Mouse (Mus musculus): ENCODE results near the gene Nrxn3. TPM values are rescaled to one million over a fixed set of nuclear protein-coding genes. Genes with fewer than 3 reads are reported as not detected.
A peak's percentile ranks its signal among the peaks of the same experiment; 100 is the strongest.

Gene Nrxn3
- polyA plus RNA-seq (2014; fragmentation: Nextera tagmentation; extraction: Ambion mirVana): 4.9 and 5.0 TPM in 2 replicates

DNA sequence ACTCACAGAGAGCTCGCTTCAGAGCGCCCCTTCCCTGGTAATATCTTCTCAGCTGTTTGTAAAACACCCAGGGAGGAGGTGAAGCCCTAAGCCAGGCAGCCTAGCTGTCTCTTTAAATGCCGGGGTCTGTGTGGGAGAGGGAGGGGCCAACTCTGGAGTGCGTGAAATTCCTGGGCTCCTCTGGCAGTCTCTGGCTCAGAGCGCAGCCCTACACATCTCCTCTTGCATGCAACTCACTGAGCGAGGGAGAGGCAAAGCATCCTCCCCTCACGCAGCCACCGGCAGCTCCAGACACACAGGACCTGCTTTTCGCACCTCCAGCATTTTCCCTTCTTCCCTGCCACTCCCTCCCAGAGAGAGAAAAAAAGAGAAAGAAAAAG lies at the start of gene Nrxn3:
Nrxn3 (plus strand) TSS at position 186 of the 380 bp plus-strand sequence.
- Histone ChIP-seq H3K9me3 (ENCODE audit: control insufficient read depth, low read length) (no peaks in the 10 kb centered on the region), H3K4me1 (replicated peaks; ENCODE audit: control insufficient read depth, insufficient read depth, low read length) (no peaks in the 10 kb centered on the region), H3K27me3 (replicated peaks; ENCODE audit: control insufficient read depth, insufficient read depth, low read length) (no peaks in the 10 kb centered on the region), H3K4me3 (ENCODE audit: low read depth, low read length) (peak within 1 kb of the TSS; percentile 29), H3K4me2 (ENCODE audit: low read length) (peak within 1 kb of the TSS; percentile 50), H3K9ac (ENCODE audit: low read length) (no peak within 1 kb of the TSS), H3K27ac (ENCODE audit: low read depth) (no peak within 1 kb of the TSS), H3K36me3 (ENCODE audit: control insufficient read depth, insufficient read depth, low read length) (no peaks in the 10 kb centered on the region)
- WGBS: 0% methylated on average over 9 of the region's 9 CpGs
- DNase-seq (ENCODE audit: low spot score) (peak; percentile 75), ATAC-seq (replicated peaks; ENCODE audit: low FRiP score, low TSS enrichment, low read depth) (peak; percentile 84)

- Histone ChIP-seq H3K27ac (ENCODE audit: low read depth) (no peak overlapping the region), H3K36me3 (ENCODE audit: control insufficient read depth, insufficient read depth, low read length) (no peaks in the 10 kb centered on the region), H3K4me3 (ENCODE audit: low read depth, low read length) (no peak overlapping the region), H3K9ac (ENCODE audit: low read length) (no peak overlapping the region), H3K27me3 (replicated peaks; ENCODE audit: control insufficient read depth, insufficient read depth, low read length) (no peaks in the 10 kb centered on the region), H3K4me2 (ENCODE audit: low read length) (no peak overlapping the region), H3K9me3 (ENCODE audit: control insufficient read depth, low read length) (no peaks in the 10 kb centered on the region), H3K4me1 (replicated peaks; ENCODE audit: control insufficient read depth, insufficient read depth, low read length) (no peaks in the 10 kb centered on the region)
- 67% methylated on average over 10 of the region's 10 CpGs for WGBS
- DNase-seq (ENCODE audit: low spot score) (no peak), ATAC-seq (replicated peaks; ENCODE audit: low FRiP score, low TSS enrichment, low read depth) (no peak)
Observed at GRCm38 (mm10) chr12:88704159-88704846, 18.4 kb upstream of the Nrxn3 start.

DNA sequence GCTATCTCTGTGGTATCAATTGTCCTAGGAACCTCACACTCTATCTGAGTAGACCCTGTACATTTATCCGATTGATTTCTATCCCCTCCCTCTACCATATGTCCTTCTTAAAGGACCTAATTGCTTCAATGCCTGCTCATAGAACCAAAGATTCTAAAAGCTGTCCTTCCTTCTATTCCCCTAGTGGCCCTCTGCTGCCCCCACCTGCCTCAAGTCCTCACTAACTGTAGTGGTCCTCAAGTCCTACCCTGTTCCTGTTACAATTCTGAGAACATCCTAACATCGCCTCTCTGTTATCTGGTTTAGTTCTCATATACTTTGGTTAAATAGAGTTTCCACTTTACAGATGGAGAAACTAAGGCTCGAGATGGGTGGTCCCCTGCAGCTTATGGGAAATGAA lies 16.7 kb upstream of the Nrxn3 start:
- no peaks in the 10 kb centered on the region for H3K9me3 ChIP-seq (ENCODE audit: control insufficient read depth, low read length)
- no peaks in the 10 kb centered on the region for H3K27me3 ChIP-seq (replicated peaks; ENCODE audit: control insufficient read depth, insufficient read depth, low read length)
- 75% methylated on average over 3 of the region's 3 CpGs for WGBS
- no peaks in the 10 kb centered on the region for H3K36me3 ChIP-seq (ENCODE audit: control insufficient read depth, insufficient read depth, low read length)
- ATAC-seq (replicated peaks; ENCODE audit: low FRiP score, low TSS enrichment, low read depth) (no peak), DNase-seq (ENCODE audit: low spot score) (no peak)
- H3K4me1 ChIP-seq (replicated peaks; ENCODE audit: control insufficient read depth, insufficient read depth, low read length): no peaks in the 10 kb centered on the region
- no peak overlapping the region for H3K27ac ChIP-seq (ENCODE audit: low read depth)
- H3K4me3 ChIP-seq (ENCODE audit: low read depth, low read length): no peak overlapping the region
- H3K9ac ChIP-seq (ENCODE audit: low read length): no peak overlapping the region
- no peak overlapping the region for H3K4me2 ChIP-seq (ENCODE audit: low read length)

- DNase-seq (ENCODE audit: low spot score) (no peak), ATAC-seq (replicated peaks; ENCODE audit: low FRiP score, low TSS enrichment, low read depth) (no peak)
- no peaks in the 10 kb centered on the region for H3K27me3 ChIP-seq (replicated peaks; ENCODE audit: control insufficient read depth, insufficient read depth, low read length)
- no peak overlapping the region for H3K4me3 ChIP-seq (ENCODE audit: low read depth, low read length)
- H3K4me1 ChIP-seq (replicated peaks; ENCODE audit: control insufficient read depth, insufficient read depth, low read length): no peaks in the 10 kb centered on the region
- WGBS: 93% methylated on average over 3 of the region's 3 CpGs
- H3K4me2 ChIP-seq (ENCODE audit: low read length): no peak overlapping the region
- no peak overlapping the region for H3K27ac ChIP-seq (ENCODE audit: low read depth)
- H3K9ac ChIP-seq (ENCODE audit: low read length): no peak overlapping the region
- H3K36me3 ChIP-seq (ENCODE audit: control insufficient read depth, insufficient read depth, low read length): no peaks in the 10 kb centered on the region
- no peaks in the 10 kb centered on the region for H3K9me3 ChIP-seq (ENCODE audit: control insufficient read depth, low read length)
Observed at GRCm38 (mm10) chr12:88707786-88708185, 14.9 kb upstream of the Nrxn3 start.

- H3K9ac ChIP-seq (ENCODE audit: low read length): no peak overlapping the region
- H3K27ac ChIP-seq (ENCODE audit: low read depth): no peak overlapping the region
- no peaks in the 10 kb centered on the region for H3K27me3 ChIP-seq (replicated peaks; ENCODE audit: control insufficient read depth, insufficient read depth, low read length)
- 9% methylated on average over 11 of the region's 11 CpGs for WGBS
- no peak overlapping the region for H3K4me2 ChIP-seq (ENCODE audit: low read length)
- H3K9me3 ChIP-seq (ENCODE audit: control insufficient read depth, low read length): no peaks in the 10 kb centered on the region
- H3K36me3 ChIP-seq (ENCODE audit: control insufficient read depth, insufficient read depth, low read length): no peaks in the 10 kb centered on the region
- 0 out of 2 replicates have a peak, but pooled peaks have one; percentile 60 for ATAC-seq (replicated peaks; ENCODE audit: low FRiP score, low TSS enrichment, low read depth)
- no peak overlapping the region for H3K4me3 ChIP-seq (ENCODE audit: low read depth, low read length)
- DNase-seq (ENCODE audit: low spot score): peak; percentile 89
- H3K4me1 ChIP-seq (replicated peaks; ENCODE audit: control insufficient read depth, insufficient read depth, low read length): no peaks in the 10 kb centered on the region
Observed at GRCm38 (mm10) chr12:88709223-88709622, 13.5 kb upstream of the Nrxn3 start.

GRCm38 (mm10) chr12:88713456-88713855 lies 9.2 kb upstream of the Nrxn3 start:
- no peak overlapping the region for H3K27ac ChIP-seq (ENCODE audit: low read depth)
- H3K4me1 ChIP-seq (replicated peaks; ENCODE audit: control insufficient read depth, insufficient read depth, low read length): no peaks in the 10 kb centered on the region
- no peaks in the 10 kb centered on the region for H3K9me3 ChIP-seq (ENCODE audit: control insufficient read depth, low read length)
- no peak overlapping the region for H3K4me2 ChIP-seq (ENCODE audit: low read length)
- ATAC-seq (replicated peaks; ENCODE audit: low FRiP score, low TSS enrichment, low read depth) (no peak), DNase-seq (ENCODE audit: low spot score) (no peak)
- no peak overlapping the region for H3K9ac ChIP-seq (ENCODE audit: low read length)
- H3K4me3 ChIP-seq (ENCODE audit: low read depth, low read length): no peak overlapping the region
- no peaks in the 10 kb centered on the region for H3K27me3 ChIP-seq (replicated peaks; ENCODE audit: control insufficient read depth, insufficient read depth, low read length)
- no peaks in the 10 kb centered on the region for H3K36me3 ChIP-seq (ENCODE audit: control insufficient read depth, insufficient read depth, low read length)
- 60% methylated on average over 4 of the region's 4 CpGs for WGBS

DNA sequence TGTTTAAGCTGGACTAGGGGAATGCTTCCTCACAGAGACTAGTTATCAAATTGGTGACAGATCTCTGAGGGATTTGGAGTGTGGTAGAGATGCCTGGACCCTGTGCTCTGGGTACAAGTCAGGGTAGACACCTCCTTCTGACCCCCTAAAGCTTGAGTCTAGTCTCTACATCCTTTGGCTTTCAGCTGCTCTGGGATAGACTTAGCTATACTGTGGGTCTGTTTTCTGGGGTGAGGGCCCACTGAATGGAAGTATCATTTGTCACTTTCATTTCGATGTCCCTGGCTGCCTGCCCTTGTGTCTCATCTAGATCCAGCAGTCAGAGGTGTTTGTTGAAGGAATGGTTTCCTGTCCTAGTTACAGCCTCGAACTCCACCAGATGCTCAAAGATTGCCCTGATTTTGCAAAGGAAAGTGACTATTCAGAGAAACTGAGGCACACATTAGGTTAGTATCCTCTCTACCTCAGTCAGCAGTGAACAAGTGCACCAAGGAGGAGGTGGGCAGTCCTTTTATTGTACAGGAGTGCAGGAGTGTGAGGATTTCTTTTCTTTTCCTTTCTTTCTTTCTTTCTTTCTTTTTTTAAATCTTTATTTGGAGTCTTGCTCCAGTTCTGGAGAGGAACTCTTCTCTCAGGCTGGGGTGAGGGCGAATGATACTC lies 515 bp upstream of the Nrxn3 start:
- WGBS: 26% methylated on average over 3 of the region's 3 CpGs
- DNase-seq (ENCODE audit: low spot score): no peak
- no peak overlapping the region for H3K4me3 ChIP-seq (ENCODE audit: low read depth, low read length)
- peak overlapping the region; percentile 50; the same call in 1 of the 2 replicates for H3K4me2 ChIP-seq (ENCODE audit: low read length)
- no peaks in the 10 kb centered on the region for H3K4me1 ChIP-seq (replicated peaks; ENCODE audit: control insufficient read depth, insufficient read depth, low read length)
- H3K36me3 ChIP-seq (ENCODE audit: control insufficient read depth, insufficient read depth, low read length): no peaks in the 10 kb centered on the region
- no peak overlapping the region for H3K9ac ChIP-seq (ENCODE audit: low read length)
- no peaks in the 10 kb centered on the region for H3K9me3 ChIP-seq (ENCODE audit: control insufficient read depth, low read length)
- no peaks in the 10 kb centered on the region for H3K27me3 ChIP-seq (replicated peaks; ENCODE audit: control insufficient read depth, insufficient read depth, low read length)
- no peak overlapping the region for H3K27ac ChIP-seq (ENCODE audit: low read depth)
- no peak for ATAC-seq (replicated peaks; ENCODE audit: low FRiP score, low TSS enrichment, low read depth)

GRCm38 (mm10) chr12:88726316-88726715 lies 3.6 kb downstream of the Nrxn3 start:
- Histone ChIP-seq H3K27me3 (replicated peaks; ENCODE audit: control insufficient read depth, insufficient read depth, low read length) (no peaks in the 10 kb centered on the region), H3K4me1 (replicated peaks; ENCODE audit: control insufficient read depth, insufficient read depth, low read length) (no peaks in the 10 kb centered on the region), H3K4me2 (ENCODE audit: low read length) (no peak overlapping the region), H3K4me3 (ENCODE audit: low read depth, low read length) (no peak overlapping the region), H3K9me3 (ENCODE audit: control insufficient read depth, low read length) (no peaks in the 10 kb centered on the region), H3K36me3 (ENCODE audit: control insufficient read depth, insufficient read depth, low read length) (no peaks in the 10 kb centered on the region), H3K9ac (ENCODE audit: low read length) (no peak overlapping the region), H3K27ac (ENCODE audit: low read depth) (no peak overlapping the region)
- WGBS: 91% methylated on average over 13 of the region's 13 CpGs
- DNase-seq (ENCODE audit: low spot score) (no peak), ATAC-seq (replicated peaks; ENCODE audit: low FRiP score, low TSS enrichment, low read depth) (no peak)

DNA sequence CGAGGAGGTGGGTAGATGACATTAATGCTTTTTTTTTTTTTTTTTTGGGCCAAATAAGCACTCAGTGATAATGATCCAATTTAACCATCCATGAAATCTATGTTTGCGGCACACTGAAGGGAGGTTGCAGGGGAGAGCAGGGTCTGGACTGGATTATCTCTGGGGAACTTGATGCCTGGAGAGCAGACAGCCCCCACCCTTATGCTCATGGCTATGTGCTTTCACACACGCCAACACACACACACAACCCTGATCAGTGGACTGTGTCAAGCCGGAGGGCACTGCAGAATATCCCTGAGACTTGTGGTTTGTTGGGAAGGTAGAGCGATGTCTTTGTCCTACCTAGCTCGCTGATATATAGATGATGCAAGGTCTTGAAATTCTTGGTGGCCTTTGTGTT lies 4.1 kb downstream of the Nrxn3 start:
- Histone ChIP-seq H3K36me3 (ENCODE audit: control insufficient read depth, insufficient read depth, low read length) (no peaks in the 10 kb centered on the region), H3K4me1 (replicated peaks; ENCODE audit: control insufficient read depth, insufficient read depth, low read length) (no peaks in the 10 kb centered on the region), H3K27me3 (replicated peaks; ENCODE audit: control insufficient read depth, insufficient read depth, low read length) (no peaks in the 10 kb centered on the region), H3K9me3 (ENCODE audit: control insufficient read depth, low read length) (no peaks in the 10 kb centered on the region), H3K4me2 (ENCODE audit: low read length) (no peak overlapping the region), H3K27ac (ENCODE audit: low read depth) (no peak overlapping the region), H3K9ac (ENCODE audit: low read length) (no peak overlapping the region), H3K4me3 (ENCODE audit: low read depth, low read length) (no peak overlapping the region)
- 80% methylated on average over 6 of the region's 6 CpGs for WGBS
- no peak for DNase-seq (ENCODE audit: low spot score)
- no peak for ATAC-seq (replicated peaks; ENCODE audit: low FRiP score, low TSS enrichment, low read depth)
